Mouse (Mus musculus) bone marrow macrophage, adult 2 months (primary cell): ENCODE data around the gene Asb5.
"Not testable (repeated sequence)": the region's sequence is repeated elsewhere in the genome, so short reads cannot be mapped to it uniquely, and the experiment has no call there.

ENCODE experiments used
- CTCF ChIP-seq: IDR thresholded peaks from 2 replicates; pipeline ENCODE4 v1.5.1; 2012; ENCODE audit warnings: low read depth, mild to moderate bottlenecking, low read length, moderate library complexity
- POLR2A ChIP-seq: IDR thresholded peaks from 2 replicates; pipeline ENCODE4 v1.6.1; 2012; ENCODE audit warnings: mild to moderate bottlenecking, low read depth, low read length, borderline replicate concordance

DNA sequence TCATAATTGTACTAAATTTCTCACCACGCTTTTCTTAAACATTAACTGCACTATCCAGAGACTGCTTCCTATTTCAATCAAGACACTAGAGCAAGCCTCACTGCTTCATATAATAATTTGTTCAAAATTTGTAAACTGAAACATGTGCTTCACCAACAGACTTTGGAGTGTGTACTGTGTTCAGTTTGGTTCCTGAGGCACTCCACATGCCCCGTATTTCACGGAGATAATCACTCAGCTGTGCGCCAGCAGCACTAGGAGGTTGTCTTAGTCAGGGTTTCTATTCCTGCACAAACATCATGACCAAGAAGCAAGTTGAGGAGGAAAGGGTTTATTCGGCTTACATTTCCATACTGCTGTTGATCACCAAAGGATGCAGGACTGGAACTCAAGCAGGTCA, 17.2 kb upstream of the Asb5 start:
- TF ChIP-seq POLR2A, CTCF: not testable (repeated sequence)
